Mouse (Mus musculus) bone marrow, adult 2 months (tissue): ENCODE measurements around the gene Brip1.
A peak's percentile ranks its signal among the peaks of the same experiment; 100 is the strongest.

Experiments used
- CTCF ChIP-seq: fragments of 200-500 bp; IDR thresholded peaks from 2 replicates; pipeline ENCODE4 v1.5.1; 2011; ENCODE audit warnings: low read length, control low read depth; ENCODE audit not compliant: control insufficient read depth, insufficient read depth
- POLR2A ChIP-seq: fragments of 200-500 bp; IDR thresholded peaks from 2 replicates; pipeline ENCODE4 v1.6.1; 2011; ENCODE audit warnings: low read depth, mild to moderate bottlenecking, control low read depth, low read length, borderline replicate concordance; ENCODE audit not compliant: control insufficient read depth

GRCm38 (mm10) chr11:86075371-86075770, 125.6 kb downstream of the Brip1 start:
- TF ChIP-seq CTCF (peak; percentile 14; the same call in 1 of the 2 replicates), POLR2A (no peak)
